9 mouse cellular contexts compared by ENCODE assay signal in the genomic region with DNA sequence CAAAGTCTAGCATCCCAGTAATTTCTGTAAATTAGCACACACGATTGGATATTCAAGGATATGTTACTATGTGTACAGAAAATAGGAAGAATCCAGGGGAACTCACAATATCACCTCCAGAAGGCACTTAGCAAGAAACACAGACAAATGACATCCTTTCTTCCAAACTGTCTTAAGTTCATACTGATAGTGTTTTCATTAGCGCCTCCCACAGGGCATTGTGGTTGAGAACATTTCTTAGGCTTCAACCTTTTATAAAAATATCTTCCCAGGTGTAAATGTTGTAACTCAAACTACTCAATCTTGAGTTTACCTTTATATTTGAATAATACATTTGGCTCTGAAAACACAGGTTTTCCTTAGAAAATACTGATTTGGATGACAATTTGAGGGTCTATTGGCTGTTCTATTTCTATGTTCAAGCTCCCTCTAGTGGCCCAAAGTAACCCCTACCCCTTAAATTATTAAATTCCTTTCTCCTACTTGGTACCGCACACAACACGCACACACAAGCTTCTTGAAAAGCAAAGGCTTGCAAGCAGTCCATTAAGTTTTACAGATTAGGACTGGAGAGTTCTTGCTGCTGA. TPM values are rescaled to one million over a fixed set of nuclear protein-coding genes. Genes with fewer than 3 reads are reported as not detected.
A peak's percentile ranks its signal among the peaks of the same experiment; 100 is the strongest.
DNase-seq lines count a peak whose midpoint lies in the region; ATAC-seq and TF ChIP-seq lines count a peak whose summit lies in the region.
"Had no signal": no experiment of that assay in that cellular context is flagged by ENCODE, and none has a peak within 500 bp of the region (broad histone marks: within the 10 kb centered on the region; RNA-seq: fewer than 3 reads in every experiment).

No protein-coding gene starts in this region.

- no peaks in the 10 kb centered on the region for H3K9me3 ChIP-seq in hindbrain, embryonic 15.5 days
- no peaks in the 10 kb centered on the region for H3K9me3 ChIP-seq in hindbrain, embryonic 10.5 days
- no peaks in the 10 kb centered on the region for H3K9me3 ChIP-seq in G1E (replicated peaks)
- H3K9me3 ChIP-seq: limb, embryonic 15.5 days had no signal

- no peak overlapping the region for H3K9ac ChIP-seq in hindbrain, embryonic 15.5 days
- H3K9ac ChIP-seq: limb, embryonic 15.5 days had no signal

- H3K27me3 ChIP-seq in hindbrain, embryonic 15.5 days = no peaks in the 10 kb centered on the region
- H3K27me3 ChIP-seq in hindbrain, embryonic 10.5 days (ENCODE audit: insufficient read depth, poor library complexity, severe bottlenecking) = no peaks in the 10 kb centered on the region
- no peaks in the 10 kb centered on the region for H3K27me3 ChIP-seq in G1E (ENCODE audit: insufficient read depth, low read length)
- H3K27me3 ChIP-seq: limb, embryonic 15.5 days had no signal

- ATAC-seq in hindbrain, embryonic 15.5 days (ENCODE audit: low FRiP score, low read depth) = peak; percentile 75; the same call in 1 of the 2 replicates
- no peak for ATAC-seq in G1E (ENCODE audit: extremely low read depth, insufficient number of reproducible peaks, low FRiP score, poor library complexity, severe bottlenecking)

- no peak overlapping the region for H3K4me3 ChIP-seq in hindbrain, embryonic 15.5 days
- H3K4me3 ChIP-seq in hindbrain, embryonic 10.5 days = no peak overlapping the region
- no peak overlapping the region for H3K4me3 ChIP-seq in G1E (ENCODE audit: low read depth, low read length)
- H3K4me3 ChIP-seq: limb, embryonic 15.5 days had no signal

- no peak for DNase-seq in hindbrain, embryonic 10.5 days (ENCODE audit: low spot score)
- DNase-seq in 416B (ENCODE audit: low read depth) (peak; percentile 70), G1E (ENCODE audit: low spot score) (peak; percentile 5)
- DNase-seq in forelimb bud, embryonic 11.5 days (ENCODE audit: low read depth, low spot score) = peak; percentile 52
- peak; percentile 65 for DNase-seq in naive thymus-derived CD4-positive, alpha-beta T cell, adult 2 months (ENCODE audit: low read depth)
- DNase-seq in urinary bladder, postnatal 10 days (ENCODE audit: low spot score) = no peak
- no peak for DNase-seq in urinary bladder, postnatal 4 days (ENCODE audit: low spot score in 2 of 2)

- H3K4me2 ChIP-seq in hindbrain, embryonic 15.5 days = no peak overlapping the region
- H3K4me2 ChIP-seq: limb, embryonic 15.5 days had no signal

- H3K36me3 ChIP-seq in hindbrain, embryonic 15.5 days = peaks cover 14% of the 10 kb centered on the region
- peaks cover 58% of the 10 kb centered on the region for H3K36me3 ChIP-seq in hindbrain, embryonic 10.5 days
- H3K36me3 ChIP-seq in G1E (replicated peaks) = peaks cover 66% of the 10 kb centered on the region

- no peak overlapping the region for H3K27ac ChIP-seq in hindbrain, embryonic 15.5 days (replicated peaks)
- H3K27ac ChIP-seq in hindbrain, embryonic 10.5 days = no peak overlapping the region
- H3K27ac ChIP-seq: limb, embryonic 15.5 days had no signal

- no peak for TF ChIP-seq CTCF in G1E (IDR thresholded peaks at IDR 0.05; ENCODE audit: low read depth, low read length)

- WGBS in hindbrain, embryonic 15.5 days = 65% methylated on average over 4 of the region's 4 CpGs
- WGBS in hindbrain, embryonic 10.5 days = 78% methylated on average over 4 of the region's 4 CpGs

- H3K4me1 ChIP-seq in hindbrain, embryonic 15.5 days (replicated peaks) = no peaks in the 10 kb centered on the region
- no peaks in the 10 kb centered on the region for H3K4me1 ChIP-seq in hindbrain, embryonic 10.5 days (replicated peaks)
- H3K4me1 ChIP-seq in G1E (ENCODE audit: insufficient read depth, low read depth, low read length) = peaks cover 3% of the 10 kb centered on the region; the same call in 1 of the 2 replicates
- H3K4me1 ChIP-seq: limb, embryonic 15.5 days had no signal

RNA-seq across cellular contexts. Expression of a gene that starts 27.8 kb away (rescaled TPM):
- 7.2 and 8.4 TPM in 2 replicates for polyA plus RNA-seq in hindbrain, embryonic 15.5 days (2015; fragmentation: Nextera tagmentation; extraction: Ambion mirVana)
- 8.2 and 8.5 TPM in 2 replicates for polyA plus RNA-seq in hindbrain, embryonic 10.5 days (2016; fragmentation: Nextera tagmentation; extraction: Ambion mirVana)
- 46.5 and 53.6 TPM in 2 replicates for total RNA-seq in G1E (2014; fragmentation: Nextera tagmentation)
- 19.5 and 27.0 TPM in 2 replicates for total RNA-seq in G1E (2017)
- polyA plus RNA-seq in G1E (2012) = 0.90 and 1.3 TPM in 2 replicates

RNA-seq across cellular contexts. Expression of a gene that starts 44.4 kb away (rescaled TPM):
- polyA plus RNA-seq in hindbrain, embryonic 15.5 days (2015; fragmentation: Nextera tagmentation; extraction: Ambion mirVana) = 2.8 and 3.6 TPM in 2 replicates
- polyA plus RNA-seq in hindbrain, embryonic 10.5 days (2016; fragmentation: Nextera tagmentation; extraction: Ambion mirVana) = 1.4 and 1.9 TPM in 2 replicates
- 1.3 and 1.8 TPM in 2 replicates for total RNA-seq in G1E (2014; fragmentation: Nextera tagmentation)
- total RNA-seq in G1E (2017) = 0.81 and 1.2 TPM in 2 replicates
- 0.13 and 0.17 TPM in 2 replicates for polyA plus RNA-seq in G1E (2012)

Comparison
In these comparisons a context has a peak if more than half of its experiments do, and no peak if none do; other contexts are left out.
1. DNase-seq: peak in 416B (single experiment), G1E (single experiment), forelimb bud, embryonic 11.5 days (single experiment) and naive thymus-derived CD4-positive, alpha-beta T cell, adult 2 months (single experiment); none in hindbrain, embryonic 10.5 days (single experiment), urinary bladder, postnatal 10 days (single experiment) and urinary bladder, postnatal 4 days (0 of 2).